Mouse (Mus musculus) activated CD4-positive, CD25-positive, alpha-beta regulatory T cell, adult 4 months (primary cell): Measurements from ENCODE around the gene Kif1b. TPM values are rescaled to one million over a fixed set of nuclear protein-coding genes. Genes with fewer than 3 reads are reported as not detected.
A peak's percentile ranks its signal among the peaks of the same experiment; 100 is the strongest.

Experiments
- ATAC-seq: one replicate; pipeline ENCODE4 v1.8.0; 2017
- polyA plus RNA-seq, 2 experiments: library from polyadenylated mRNA; unstranded; fragments of 100-300 nt; shearing (Covaris generic); gene quantifications; one replicate each; pipeline ENCODE4 v1.2.1; 2017

Kif1b gene
- polyA plus RNA-seq, 2 experiments from 2014 or later: 11.0 to 15.4 TPM

DNA sequence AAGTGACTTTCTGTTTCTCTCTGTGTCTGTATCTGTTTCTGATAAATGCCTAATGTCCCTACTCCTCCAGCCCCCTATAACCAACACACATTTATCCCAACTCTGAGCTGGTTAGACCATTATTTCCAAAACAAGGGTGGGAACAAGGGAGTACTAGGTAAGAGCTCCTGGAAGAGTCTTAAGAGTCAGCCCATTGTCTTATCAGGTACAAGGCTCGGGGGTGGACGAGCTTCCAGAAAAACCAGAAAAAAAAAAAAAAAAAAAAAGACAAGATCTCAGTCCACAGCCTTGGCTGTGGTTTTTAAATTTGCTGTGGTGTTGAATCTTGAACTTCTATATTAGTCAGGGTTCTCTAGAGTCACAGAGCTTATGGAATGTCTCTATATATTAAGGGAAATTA is 139.5 kb downstream of the Kif1b start:
- ATAC-seq: no peak

DNA sequence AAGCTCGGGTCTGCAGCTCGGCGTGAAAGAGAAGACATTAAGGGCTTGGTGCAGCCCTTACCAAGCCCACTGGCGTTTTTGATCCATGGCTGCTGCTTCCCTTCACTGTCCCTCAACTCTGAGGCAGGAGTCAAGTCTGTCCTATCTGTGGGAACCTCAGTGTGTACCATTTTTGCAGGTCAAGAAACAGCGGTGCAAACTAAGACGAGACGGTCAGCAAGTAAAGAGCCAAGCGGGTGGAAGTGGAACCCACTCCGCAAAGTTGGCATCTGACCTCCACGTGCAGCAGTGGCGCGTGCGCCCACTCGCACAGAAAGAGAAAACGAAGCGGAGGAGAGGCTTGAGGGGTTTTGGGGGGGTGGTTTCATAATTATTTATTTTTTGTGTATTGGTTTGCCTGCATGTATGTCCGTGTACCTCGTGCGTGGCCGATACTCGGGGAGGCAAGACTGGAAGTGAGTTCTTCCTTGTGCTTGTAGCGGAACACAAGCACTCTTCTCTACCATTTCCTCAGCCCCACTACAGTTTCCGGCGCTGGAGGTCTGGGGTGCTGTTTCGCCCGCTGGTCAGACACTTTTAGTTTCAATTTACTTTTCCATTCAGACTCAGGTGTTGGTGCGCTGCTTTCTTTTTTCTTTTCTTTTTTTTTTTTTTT is 140.4 kb downstream of the Kif1b start:
- ATAC-seq: peak; percentile 38

DNA sequence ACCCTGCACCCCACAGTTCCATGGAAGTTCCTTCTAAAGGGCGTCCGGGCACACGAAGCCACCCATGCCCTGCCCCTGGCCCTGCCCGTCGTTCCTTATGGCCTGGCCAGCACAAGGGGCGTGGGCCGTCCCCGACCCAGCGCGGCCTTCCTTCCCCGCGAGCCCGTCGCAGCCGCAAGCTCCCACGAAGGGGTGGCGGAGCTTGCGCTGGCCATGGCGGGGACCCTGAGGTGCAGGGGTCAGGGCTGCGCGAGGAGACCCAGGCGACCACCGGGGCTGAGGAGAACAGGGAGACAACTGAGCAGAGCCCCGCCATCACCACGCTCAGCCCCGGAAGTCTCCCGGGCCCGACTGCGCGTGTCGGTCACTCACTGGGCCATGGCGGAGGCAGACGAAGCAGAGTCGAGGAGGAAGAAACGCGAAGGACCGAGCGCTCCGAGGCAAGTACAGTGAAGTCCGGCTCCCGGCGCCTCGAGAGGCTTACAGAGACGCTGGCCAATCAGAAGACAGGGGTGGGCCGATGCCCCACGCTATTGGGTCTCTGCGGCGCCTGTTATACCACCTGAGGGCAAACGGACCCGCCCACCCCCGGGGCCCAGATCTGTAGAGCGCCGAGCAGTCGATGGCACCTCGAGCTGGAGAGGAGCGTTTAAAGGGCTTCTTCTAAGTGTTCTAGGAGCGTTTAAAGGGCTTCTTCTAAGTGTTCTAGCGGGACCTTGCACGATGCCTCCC is 141.1 kb downstream of the Kif1b start, which contains the start of gene Pgd:
Gene Pgd (minus strand): TSS at position 557 of the 732 bp plus-strand sequence.
- ATAC-seq: peak; percentile 95

DNA sequence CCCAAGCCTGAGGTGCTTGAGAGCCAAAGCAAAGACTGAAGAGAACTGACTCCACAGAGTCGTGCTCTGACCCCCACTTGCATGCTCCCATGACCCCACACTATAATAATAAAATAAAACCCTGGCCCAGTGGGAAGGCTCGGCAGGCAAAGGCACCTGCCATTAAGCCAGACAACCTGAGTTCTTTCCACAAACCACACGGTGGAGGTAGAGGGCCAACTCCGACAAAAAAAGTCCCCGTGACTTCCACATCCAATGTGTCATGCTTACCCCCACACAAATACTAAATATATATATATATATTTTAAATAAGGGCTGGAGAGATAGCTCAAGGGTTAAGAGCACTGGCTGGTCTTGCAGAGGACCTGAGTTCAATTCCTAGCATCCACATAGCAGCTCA is 143.3 kb downstream of the Kif1b start:
- no peak for ATAC-seq

DNA sequence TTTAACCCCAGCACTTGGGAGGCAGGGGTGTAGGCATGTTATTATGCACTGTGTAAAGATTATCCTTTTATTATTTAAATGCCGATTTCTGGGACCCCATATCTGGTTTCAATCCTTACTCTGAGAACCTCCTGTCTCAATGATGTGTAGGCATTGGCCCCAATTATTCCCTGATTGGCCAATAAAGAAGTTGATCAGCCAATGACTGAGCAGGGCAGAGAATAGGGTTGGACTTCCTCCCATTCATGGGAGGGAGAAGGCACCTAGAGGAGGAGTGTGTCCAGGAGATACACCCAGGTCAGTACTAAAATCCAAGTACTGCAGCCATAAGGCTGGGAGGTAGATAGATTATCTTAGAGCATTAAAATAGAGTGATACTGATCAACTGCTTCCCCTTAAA is 144.3 kb downstream of the Kif1b start:
- no peak for ATAC-seq

DNA sequence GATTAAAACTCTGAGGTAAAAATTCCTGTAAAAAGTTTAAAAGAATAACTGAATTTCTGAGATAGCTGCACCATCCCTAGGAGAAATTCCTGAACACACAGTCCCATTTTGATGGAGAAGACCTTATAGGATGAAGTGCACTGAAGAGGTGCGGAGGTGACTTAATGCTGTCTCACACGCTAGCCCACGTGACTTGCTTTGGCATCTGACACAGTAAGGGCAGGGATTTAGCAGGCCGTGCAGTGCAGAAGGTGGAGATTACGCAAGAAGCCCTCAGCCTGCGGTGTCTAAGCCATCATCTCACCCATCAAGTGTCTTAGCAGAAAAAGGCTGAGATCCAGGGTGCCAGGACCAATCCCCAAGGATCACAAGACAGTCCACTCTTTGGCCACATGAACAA is 146.3 kb downstream of the Kif1b start:
- ATAC-seq: no peak

DNA sequence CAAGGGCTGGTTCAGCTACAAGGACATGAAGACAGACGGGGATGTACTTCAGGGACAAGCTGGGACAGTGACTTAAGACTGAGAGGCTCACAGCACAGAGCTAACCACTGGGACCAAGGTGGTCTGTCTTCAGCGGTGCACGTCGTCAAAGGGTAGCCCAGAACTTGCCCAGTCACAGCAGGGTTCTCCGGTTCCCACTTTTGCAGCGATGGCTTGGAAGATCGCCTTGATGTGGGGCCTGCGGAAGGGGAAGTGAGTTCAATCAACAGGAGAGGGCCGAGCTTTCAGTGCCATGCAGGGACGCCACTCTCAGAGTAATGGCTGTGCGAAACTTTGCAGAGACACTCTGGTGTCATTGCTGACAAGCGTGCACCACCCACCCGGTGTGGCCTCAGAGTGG is 147.6 kb downstream of the Kif1b start:
- no peak for ATAC-seq

DNA sequence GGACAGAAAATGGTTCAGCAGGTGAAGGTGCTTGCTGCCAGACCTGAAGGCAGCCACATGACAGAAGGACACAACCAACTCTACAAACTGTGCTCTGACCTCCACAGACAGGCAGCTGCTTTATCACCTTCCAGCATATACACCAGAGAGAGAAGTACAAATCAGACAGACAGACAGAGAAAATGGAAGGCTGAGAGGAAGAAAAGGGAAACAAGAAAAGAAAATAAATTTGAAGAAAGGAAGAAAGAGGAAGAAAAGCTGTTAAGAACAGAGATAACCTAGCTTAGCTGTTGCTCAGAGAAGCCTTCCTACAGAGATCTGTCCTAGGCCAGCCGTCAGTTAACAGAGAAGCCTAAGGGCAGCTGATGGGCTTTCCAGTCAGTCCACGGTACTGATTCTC is 148.3 kb downstream of the Kif1b start:
- ATAC-seq: no peak

DNA sequence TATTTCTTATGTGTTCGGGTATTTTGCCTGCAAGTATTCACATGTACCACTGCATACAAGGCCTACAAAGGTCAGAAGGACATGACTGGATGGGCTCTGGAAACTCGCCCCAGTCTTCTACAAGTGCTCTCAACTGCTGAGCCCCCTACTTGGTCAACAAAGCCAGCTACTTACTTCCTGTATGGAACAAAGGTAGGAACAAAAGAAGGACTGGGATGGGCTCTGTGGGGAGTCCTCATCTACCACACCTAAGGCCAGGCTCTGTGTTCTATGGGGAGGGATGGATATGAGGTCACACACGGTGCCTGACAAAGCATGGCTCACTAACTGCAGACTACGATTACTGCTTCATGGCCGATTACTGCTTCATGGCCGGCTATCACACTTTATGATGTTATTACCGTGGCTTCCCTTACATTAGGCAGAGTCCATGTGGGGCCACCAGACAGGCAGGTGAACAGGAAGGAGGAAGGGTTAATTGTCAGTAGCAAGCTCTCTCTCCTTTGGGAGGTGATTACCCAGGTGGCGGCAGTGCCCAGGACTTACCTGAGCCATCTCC is 150.0 kb downstream of the Kif1b start:
- ATAC-seq: no peak

DNA sequence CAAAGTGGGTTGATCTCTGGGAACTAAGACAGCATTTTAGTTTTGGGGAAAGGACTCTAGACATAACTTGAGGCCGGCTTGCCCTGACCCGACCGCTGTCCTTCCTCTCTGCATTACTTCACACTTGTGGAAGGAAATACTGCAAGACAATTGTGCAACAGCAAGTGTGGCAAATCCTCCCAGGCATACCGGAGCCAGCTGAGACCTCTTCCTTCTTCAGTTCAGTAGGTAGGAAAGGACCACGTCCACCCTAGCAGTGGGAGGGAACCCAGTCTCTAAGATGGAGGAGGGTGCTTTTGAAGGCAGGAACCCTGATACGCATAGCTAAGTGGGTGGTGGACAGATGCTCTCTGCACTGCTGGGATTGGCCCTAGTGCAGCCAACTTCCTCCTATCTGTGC is 151.8 kb downstream of the Kif1b start:
- ATAC-seq: no peak

DNA sequence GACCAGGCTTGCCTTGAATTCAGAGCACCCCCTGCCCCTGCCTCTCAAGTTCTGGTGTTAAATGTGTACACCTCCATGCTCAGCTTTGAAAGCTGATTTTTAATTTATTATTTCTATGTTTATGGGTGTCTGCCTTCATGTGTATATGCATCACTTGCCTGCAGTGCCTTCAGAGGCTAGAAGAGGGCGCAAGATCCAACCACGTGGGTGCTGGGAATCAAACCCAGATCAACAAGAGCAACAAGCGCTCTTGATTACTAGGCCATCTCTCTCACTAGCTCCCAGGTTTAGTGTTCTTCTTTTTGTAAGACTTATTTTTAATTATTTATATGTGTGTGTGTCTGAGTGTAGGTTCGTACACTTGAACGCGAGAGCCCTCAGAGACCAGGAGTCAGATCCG is 152.6 kb downstream of the Kif1b start:
- no peak for ATAC-seq

DNA sequence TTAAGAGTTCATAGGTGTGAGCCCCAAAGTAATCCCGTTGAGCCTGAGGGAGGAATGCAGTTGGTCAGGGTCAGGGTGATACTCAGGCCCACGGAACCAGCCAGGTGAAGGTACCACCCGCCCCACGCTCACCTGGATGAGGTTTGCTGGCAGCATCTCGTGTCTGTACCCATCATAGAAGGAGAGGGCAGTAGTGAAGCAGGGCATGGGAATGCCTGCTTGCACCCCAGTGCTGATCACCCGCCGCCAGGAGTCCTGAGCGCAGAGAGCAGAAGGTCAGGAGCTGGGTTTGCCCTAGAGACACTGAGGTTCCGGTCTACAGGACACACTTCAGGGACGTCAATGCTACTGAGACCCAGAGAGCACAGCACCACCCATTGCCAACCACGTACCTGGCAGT is 156.8 kb downstream of the Kif1b start:
- ATAC-seq: no peak

DNA sequence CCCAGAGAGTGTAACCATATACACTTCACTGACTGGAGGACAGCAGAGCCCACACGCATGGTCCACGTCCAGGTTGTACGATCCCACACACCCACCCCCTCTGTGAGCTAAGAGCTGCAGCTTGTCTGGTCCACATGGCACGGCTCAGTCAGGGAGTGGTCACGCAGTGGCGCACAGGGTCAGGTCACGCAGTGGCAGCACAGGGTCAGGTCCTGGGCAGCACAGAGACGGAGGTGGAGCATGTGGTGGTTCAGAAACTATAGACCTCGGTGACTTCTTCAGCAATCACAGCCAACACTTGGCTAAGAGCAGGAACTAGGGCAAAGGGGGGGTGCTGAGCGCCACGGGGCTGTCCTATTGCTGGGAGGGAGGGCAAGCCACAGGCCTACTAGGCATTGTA is 157.2 kb downstream of the Kif1b start:
- ATAC-seq: no peak

DNA sequence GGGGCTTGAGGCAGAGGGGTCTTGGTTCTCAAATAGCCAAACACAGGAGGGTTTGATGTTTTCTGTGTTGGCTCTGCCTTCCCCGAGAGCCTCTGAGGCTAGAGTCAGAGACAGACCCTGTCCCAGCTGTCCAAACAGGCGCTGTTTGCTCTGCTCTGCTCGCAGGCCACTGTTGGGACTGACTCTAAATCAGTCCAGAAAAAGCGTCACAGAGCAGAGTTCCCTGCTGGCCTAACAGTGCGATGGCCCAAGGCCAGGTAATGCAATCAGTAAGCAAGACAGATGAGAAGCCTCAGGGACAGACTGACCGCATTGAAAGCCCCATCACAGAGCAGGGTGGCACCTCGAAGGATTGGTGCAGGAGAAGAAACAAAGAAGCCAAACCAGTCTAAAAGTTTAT is 157.9 kb downstream of the Kif1b start:
- no peak for ATAC-seq

DNA sequence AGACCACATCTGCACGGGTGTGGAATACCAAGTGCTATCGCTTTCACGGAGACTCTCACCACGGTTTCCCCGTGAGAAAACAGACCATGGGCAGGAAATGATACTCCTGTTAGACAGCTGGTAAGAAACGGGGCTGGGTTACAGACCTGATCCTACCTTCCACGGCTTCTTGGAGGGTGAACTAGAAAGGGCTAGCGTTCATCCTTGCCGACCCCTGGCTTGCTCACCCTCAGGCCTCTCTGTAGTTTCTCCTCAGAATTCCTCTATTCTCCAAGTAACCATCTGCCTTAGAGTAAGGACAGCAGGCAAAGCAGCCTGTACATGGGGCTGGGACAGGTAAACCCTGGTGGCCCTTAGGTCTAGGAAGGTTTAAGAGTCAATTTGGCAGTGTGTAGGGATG is 158.3 kb downstream of the Kif1b start:
- ATAC-seq: no peak

DNA sequence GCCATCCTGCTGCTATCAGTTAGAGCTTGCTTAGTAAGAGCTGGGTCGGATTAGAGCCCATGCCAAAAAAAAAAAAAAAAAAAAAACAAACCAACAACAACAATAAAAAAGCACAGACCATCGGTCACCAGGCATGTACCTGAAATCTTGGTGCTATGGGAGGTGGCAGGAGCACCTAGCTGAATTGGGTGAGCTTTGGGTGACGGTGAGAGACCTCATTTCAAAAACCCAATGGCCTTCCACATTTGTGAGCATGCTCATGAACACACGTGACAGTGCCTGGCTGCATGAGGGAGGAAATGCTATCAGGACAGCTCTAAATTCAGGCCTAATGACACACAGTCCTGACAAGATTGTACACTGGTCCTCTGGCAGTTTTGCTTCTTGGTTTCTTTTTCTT is 159.4 kb downstream of the Kif1b start:
- no peak for ATAC-seq

DNA sequence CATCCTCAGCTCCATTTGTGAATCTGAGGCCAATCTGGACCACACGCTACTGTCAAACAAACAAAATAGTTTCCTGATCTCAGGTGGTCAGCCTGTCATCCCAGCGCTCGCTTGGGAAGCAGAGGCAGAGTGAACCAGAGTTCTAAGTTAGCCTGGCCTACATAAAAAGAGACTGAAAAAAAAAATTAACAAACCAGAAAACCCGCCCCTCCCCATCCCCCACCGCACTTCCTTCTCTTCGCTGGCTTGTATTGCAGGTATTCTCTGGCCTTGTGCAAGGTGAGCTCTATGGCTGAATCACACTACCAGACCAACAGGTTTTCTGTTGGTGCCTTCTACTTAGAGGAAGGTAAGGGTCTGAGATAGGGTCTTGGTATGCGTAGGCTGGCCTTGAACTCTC is 160.0 kb downstream of the Kif1b start:
- ATAC-seq: no peak

DNA sequence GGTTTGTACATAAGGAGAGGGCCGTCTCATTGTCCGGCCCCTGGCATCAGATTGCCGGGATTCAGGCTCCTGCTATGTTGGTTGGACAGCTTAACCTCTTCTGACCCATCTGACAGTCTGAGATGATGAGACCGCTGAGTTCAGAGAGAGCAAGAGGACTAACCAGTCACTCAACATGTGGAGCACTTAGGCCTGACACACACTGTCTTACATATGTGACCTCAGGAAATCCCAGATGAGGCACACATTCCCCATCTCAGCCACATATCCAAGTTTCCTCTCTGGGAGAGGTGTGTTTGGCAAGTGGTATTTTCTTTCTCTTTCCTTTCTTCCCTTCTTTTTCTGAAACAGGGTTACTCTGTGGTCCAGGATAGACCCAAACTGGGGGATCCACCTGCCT is 162.3 kb downstream of the Kif1b start:
- ATAC-seq: no peak

DNA sequence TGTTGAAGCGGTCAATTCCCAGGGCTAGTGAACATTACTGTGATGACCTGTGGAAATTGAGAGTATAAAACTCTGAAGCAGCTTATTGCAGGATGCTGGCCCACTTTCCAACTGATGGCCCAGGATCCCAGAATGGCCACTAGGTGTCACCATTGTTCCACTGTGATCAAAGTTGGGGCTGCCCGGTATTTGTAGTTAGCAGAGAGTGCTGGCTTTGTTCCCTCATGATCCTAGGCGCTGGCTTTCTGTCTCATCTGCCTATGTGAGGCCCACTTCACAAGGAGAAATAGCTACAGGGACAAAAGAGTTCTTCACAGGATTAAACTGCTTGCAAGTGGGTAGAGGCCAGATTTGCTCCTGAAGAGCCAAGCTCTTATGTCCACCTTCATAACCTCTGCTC is 163.0 kb downstream of the Kif1b start:
- ATAC-seq: peak; percentile 89

DNA sequence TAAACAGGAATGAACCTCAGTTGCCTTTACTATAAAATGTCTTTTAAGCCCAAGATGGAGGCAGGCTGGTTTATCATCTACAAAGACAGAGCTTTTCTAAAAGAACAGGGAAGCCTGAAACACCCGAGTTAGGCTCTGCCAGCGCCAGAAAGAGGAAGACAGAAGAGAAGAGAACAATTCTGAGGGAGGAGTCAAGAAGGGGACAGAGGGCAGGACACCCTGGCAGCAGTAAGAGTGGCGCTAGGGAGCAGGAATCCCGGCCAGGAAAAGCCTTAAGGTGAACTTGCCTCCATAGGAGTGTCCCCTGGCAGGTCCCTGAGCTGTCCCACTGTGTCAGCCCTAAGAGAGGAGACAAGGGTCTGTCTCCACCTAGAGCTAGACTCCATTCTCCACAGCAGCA is 163.9 kb downstream of the Kif1b start:
- ATAC-seq: no peak

DNA sequence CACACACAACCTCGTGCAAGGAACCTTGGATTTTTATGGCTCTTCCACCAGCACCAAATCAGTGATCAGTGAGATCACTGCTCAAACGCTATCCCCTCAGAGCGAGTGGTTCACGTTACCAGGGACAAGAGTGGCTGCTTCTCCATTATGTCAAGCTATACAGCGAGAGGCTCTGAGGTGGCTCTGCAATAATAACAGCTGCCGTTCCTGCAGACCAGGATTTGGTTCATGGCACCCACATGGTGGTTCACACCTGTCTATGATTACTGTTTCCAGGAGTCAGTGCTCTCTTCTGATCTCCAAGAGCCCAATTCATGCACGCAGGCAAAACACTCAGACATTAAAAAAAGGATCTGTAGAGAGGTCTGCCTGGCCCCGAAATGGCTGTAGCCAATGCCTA is 169.0 kb downstream of the Kif1b start:
- no peak for ATAC-seq

DNA sequence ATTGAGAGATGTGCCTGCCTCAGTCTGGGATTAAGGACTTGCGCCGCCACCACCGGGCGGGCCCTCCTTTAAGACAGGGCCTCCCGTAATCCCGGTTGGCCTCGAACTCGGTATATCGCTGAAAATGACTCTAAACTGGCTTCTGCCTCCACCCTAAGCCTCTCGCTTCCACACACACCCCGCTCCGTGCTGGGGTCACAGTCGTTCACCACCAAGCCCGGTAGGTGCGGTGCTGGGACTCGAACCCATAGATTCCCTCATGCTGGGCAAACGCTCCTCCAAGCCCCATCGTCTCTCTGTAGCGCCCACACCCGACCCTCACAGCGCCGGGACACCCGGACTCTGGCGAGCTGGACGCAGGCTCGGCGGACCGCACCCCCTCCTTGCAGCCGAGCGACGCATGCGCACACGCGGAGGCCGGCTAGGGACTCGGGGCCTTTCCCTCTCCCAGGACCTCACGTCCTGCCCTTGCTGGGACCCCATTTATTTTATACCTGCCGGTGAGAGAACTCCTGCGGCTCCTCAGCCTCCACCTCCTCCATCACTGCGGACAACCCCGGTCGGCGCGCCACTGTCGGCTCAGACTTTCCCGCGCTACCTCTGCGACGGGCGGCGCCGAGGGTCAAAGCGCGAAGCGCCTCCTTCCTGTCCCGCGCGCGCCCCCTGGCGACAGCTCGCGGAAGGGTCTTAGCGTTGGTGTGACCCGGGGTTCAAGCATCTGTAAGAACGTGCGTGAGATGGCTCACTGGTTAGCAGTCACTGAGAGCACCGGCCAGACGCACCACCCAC is 170.3 kb downstream of the Kif1b start, which contains the start of gene Cenps:
Gene Cenps (minus strand): TSS at position 648 of the 789 bp plus-strand sequence.
- ATAC-seq: peak; percentile 83

DNA sequence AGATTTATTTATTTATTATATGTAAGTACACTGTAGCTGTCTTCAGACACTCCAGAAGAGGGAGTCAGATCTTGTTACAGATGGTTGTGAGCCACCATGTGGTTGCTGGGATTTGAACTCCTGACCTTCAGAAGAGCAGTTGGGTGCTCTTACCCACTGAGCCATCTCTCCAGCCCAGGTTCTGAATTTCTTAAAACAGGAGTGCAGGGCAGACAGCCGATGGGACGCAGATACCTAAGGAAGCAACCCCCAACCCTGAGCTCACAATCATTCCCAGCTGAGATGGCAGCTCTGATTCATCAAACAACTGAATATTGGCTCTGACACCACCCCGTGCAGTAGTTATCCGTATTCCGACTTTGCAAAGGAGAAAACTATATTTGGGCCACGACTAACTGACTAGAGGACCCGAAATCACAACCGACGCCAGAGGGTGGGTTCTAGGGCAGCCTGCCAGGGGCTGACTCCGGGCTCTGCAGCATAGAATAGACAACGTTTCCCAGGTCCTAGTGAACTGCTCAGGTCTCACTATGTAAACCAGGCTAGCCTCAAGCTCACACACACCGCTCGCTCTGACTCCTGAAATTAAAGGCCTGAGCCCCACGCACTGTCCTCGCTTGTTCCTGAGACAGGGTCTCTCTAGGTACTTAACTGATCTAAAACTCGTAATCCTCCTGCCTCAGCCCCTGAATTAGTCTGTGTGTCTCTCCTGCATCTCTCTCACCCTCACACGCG is 171.2 kb downstream of the Kif1b start:
- ATAC-seq: no peak
